Mouse (Mus musculus) lung, embryonic 14.5 days (tissue): ENCODE measurements around the gene Mier2. TPM values are rescaled to one million over a fixed set of nuclear protein-coding genes. Genes with fewer than 3 reads are reported as not detected.

Experiments
- ATAC-seq: fragments of 200-750 bp; cut with Nextera tagmentation; 2 replicates; pipeline ENCODE4 v1.8.0; 2017; ENCODE audit warnings: mild to moderate bottlenecking, moderate TSS enrichment, moderate library complexity; ENCODE audit not compliant: insufficient read depth
- DNase-seq: peaks from one replicate; pipeline ENCODE4 v3.0.0-alpha.2; 2015
- H3K27ac ChIP-seq: fragments of 300-500 bp; sonication (generic); 2 replicates; pipeline ENCODE4 v1.5.1; 2014; ENCODE audit warnings: low read depth, mild to moderate bottlenecking, moderate library complexity
- H3K27me3 ChIP-seq: fragments of 300-500 bp; sonication (generic); 2 replicates; pipeline ENCODE4 v1.6.1; 2014; ENCODE audit warnings: low read length, control low read depth; ENCODE audit not compliant: insufficient read depth
- H3K36me3 ChIP-seq: fragments of 300-500 bp; sonication (generic); 2 replicates; pipeline ENCODE4 v1.6.1; 2014; ENCODE audit warnings: control low read depth; ENCODE audit not compliant: insufficient read depth
- H3K4me1 ChIP-seq: fragments of 300-500 bp; sonication (generic); 2 replicates; pipeline ENCODE4 v1.6.1; 2014; ENCODE audit warnings: antibody characterized with exemption, control low read depth; ENCODE audit not compliant: insufficient read depth
- H3K4me2 ChIP-seq: fragments of 300-500 bp; sonication (generic); 2 replicates; pipeline ENCODE4 v1.6.1; 2014; ENCODE audit warnings: mild to moderate bottlenecking
- H3K4me3 ChIP-seq: fragments of 300-500 bp; sonication (generic); 2 replicates; pipeline ENCODE4 v1.5.1; 2014; ENCODE audit warnings: low read depth, low read length
- H3K9ac ChIP-seq: fragments of 300-500 bp; sonication (generic); 2 replicates; pipeline ENCODE4 v1.6.1; 2014
- H3K9me3 ChIP-seq: fragments of 300-500 bp; sonication (generic); 2 replicates; pipeline ENCODE4 v1.6.1; 2016; ENCODE audit warnings: low read depth, low read length, control low read depth
- CTCF ChIP-seq: IDR thresholded peaks from 2 replicates; pipeline ENCODE4 v1.5.1; 2016; ENCODE audit warnings: antibody characterized with exemption, low read depth
- WGBS: fragments of 180-500 bp; shearing (Covaris S2); extraction: QIAGEN DNeasy Blood & Tissue Kit; methylation state at CpG from one replicate; pipeline ENCODE4 v1.1.7; 2014; 5-methylcytosine and 5-hydroxymethylcytosine counted together
- polyA plus RNA-seq: library from polyadenylated mRNA; unstranded; fragments of >200 nt; fragmentation: Nextera tagmentation; extraction: Ambion mirVana; gene quantifications from 2 replicates; pipeline ENCODE4 v1.2.1, GENCODE M21; 2014

The Mier2 gene
- polyA plus RNA-seq, 1 experiment from 2014 or later = 55.3 TPM

DNA sequence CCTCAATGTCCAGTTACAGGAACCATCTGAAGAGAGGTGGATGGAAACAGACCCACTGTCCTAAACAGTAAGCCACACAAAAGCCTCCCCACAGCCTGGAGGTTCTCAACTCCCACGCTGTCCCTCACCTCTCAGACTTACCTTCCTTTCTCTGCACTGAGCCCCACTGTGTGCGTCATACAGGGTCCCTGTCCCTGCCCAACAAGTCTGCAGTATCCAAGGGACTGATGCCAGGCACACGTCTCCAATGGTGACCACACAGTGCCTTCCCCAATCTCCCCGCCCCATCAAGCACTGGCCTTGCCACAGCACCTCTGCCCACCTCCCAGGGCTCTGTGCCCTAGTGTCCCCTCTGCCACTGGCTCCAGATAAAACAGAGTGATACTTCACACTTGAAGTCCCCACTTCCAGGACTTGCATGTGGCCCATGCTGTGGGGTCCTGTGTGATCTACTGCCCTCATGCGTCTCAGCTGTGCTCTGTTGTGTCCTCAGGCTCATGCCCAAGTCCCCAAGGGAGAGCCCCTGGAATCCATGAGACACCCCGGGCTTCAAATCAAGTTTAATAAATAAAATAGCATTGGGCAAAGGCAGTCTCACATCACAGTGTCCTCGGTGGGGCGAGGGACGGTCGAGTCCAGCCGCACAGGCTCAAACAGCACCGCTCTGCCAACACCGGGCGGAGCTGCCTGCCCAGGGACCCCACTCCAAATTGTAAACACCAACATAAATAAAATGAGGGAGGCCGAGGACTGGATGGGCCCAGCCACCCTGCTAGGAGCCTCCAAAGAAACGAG lies 15.1 kb downstream of the Mier2 start:
- TF ChIP-seq CTCF = no peak
- no peaks in the 10 kb centered on the region for H3K9me3 ChIP-seq
- no peak overlapping the region for H3K27ac ChIP-seq
- H3K36me3 ChIP-seq = peaks cover 75% of the 10 kb centered on the region
- WGBS = 91% methylated on average over 16 of the region's 16 CpGs
- H3K27me3 ChIP-seq = no peaks in the 10 kb centered on the region
- H3K4me3 ChIP-seq = no peak overlapping the region
- H3K4me1 ChIP-seq = no peaks in the 10 kb centered on the region
- no peak for ATAC-seq
- H3K4me2 ChIP-seq = no peak overlapping the region
- no peak for DNase-seq
- no peak overlapping the region for H3K9ac ChIP-seq

DNA sequence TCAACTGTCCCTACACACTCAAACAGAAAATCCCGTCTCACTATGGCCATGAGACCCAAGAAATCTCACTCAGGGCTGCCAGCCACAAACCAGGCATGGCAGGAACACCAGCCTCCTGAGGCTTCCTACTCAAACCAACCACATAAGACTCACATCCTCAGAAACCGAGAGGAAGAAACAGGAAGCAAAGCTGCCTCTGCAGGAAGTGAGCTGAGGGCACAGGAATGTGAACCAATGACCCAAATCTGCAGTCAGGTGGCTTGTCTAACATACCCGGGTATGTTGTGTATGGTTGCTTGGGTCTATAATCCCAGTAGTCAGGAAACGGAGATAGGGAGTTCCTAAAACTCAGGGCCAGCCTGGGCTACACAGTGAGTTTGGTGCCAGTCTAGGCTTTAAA lies 16.1 kb downstream of the Mier2 start:
- Histone ChIP-seq H3K27me3 (no peaks in the 10 kb centered on the region), H3K9me3 (no peaks in the 10 kb centered on the region), H3K4me1 (no peaks in the 10 kb centered on the region), H3K27ac (no peak overlapping the region), H3K9ac (no peak overlapping the region), H3K4me3 (no peak overlapping the region), H3K4me2 (no peak overlapping the region), H3K36me3 (peaks cover 65% of the 10 kb centered on the region)
- no peak for TF ChIP-seq CTCF
- 55% methylated on average over 4 of the region's 4 CpGs for WGBS
- DNase-seq (peak; percentile 44), ATAC-seq (no peak)

DNA sequence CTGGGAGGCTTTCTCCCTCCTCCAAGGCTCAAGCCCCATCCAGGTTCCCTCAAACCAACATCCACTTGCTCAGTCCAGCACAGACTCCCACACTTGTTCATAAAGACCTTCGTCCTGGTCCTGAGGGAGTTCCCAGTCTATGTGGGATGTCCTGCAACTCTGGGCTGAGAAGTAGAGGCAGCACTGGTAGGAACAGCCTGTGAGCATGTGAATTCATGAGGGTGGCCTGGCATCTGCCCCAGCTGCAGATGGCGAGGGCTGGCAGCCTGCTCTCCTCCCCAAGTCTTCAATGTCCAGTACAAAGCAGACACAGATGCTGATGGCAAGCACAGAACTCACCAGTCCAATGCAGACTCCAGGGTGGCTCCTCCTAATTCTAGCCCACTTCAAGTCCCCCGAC lies 16.7 kb downstream of the Mier2 start:
- H3K27ac ChIP-seq = no peak overlapping the region
- DNase-seq = no peak
- no peaks in the 10 kb centered on the region for H3K4me1 ChIP-seq
- no peak for TF ChIP-seq CTCF
- WGBS = 90% methylated on average over 3 of the region's 3 CpGs
- H3K36me3 ChIP-seq = peaks cover 60% of the 10 kb centered on the region
- no peaks in the 10 kb centered on the region for H3K27me3 ChIP-seq
- no peak for ATAC-seq
- H3K4me2 ChIP-seq = no peak overlapping the region
- no peak overlapping the region for H3K9ac ChIP-seq
- no peak overlapping the region for H3K4me3 ChIP-seq
- H3K9me3 ChIP-seq = no peaks in the 10 kb centered on the region

DNA sequence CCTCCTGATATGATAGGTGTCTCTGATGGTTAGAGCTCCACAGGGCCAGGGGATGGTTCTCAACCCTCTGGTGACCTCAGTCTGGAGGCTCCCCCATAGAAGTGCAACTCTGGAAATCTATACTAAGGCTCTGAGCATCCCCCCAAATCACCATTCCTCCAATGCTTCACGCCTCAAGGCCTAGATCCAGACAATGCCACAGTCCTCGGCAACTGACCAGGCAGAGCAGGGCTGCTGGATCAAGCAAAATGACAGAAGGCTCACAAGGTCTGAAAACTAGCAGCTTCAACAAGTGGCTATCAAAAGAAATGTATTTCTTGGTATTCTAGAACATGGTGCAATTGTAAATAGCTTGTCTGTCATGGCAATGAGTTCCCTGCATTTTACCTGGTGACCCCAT lies 17.2 kb downstream of the Mier2 start:
- Histone ChIP-seq H3K27ac (no peak overlapping the region), H3K4me3 (no peak overlapping the region), H3K4me2 (no peak overlapping the region), H3K4me1 (no peaks in the 10 kb centered on the region), H3K9ac (no peak overlapping the region), H3K27me3 (no peaks in the 10 kb centered on the region), H3K36me3 (peaks cover 54% of the 10 kb centered on the region), H3K9me3 (no peaks in the 10 kb centered on the region)
- DNase-seq (no peak), ATAC-seq (no peak)
- WGBS = 88% methylated on average over 2 of the region's 2 CpGs
- no peak for TF ChIP-seq CTCF

DNA sequence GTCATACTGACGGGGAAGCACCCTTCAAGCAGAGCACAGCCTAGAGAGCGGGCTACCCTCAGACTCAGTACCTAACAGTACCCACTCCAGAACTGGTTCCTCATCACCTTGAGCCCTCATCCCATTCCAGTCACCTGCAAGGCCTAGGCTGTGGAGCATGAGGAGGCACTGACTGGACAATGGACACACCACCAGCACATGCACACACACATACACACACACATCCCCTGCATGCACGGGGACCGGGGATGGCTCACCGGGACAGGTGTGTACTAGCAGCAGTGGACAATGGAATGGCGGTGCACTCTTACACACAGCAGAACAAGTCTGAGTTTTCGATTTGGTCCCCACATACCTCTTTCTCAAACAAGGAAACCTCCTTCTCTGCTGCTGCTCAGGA lies 17.7 kb downstream of the Mier2 start:
- no peaks in the 10 kb centered on the region for H3K27me3 ChIP-seq
- H3K4me3 ChIP-seq = no peak overlapping the region
- no peaks in the 10 kb centered on the region for H3K4me1 ChIP-seq
- TF ChIP-seq CTCF = no peak
- ATAC-seq (no peak), DNase-seq (no peak)
- no peaks in the 10 kb centered on the region for H3K9me3 ChIP-seq
- H3K9ac ChIP-seq = no peak overlapping the region
- H3K4me2 ChIP-seq = no peak overlapping the region
- WGBS = 91% methylated on average over 7 of the region's 7 CpGs
- H3K27ac ChIP-seq = no peak overlapping the region
- H3K36me3 ChIP-seq = peaks cover 49% of the 10 kb centered on the region

DNA sequence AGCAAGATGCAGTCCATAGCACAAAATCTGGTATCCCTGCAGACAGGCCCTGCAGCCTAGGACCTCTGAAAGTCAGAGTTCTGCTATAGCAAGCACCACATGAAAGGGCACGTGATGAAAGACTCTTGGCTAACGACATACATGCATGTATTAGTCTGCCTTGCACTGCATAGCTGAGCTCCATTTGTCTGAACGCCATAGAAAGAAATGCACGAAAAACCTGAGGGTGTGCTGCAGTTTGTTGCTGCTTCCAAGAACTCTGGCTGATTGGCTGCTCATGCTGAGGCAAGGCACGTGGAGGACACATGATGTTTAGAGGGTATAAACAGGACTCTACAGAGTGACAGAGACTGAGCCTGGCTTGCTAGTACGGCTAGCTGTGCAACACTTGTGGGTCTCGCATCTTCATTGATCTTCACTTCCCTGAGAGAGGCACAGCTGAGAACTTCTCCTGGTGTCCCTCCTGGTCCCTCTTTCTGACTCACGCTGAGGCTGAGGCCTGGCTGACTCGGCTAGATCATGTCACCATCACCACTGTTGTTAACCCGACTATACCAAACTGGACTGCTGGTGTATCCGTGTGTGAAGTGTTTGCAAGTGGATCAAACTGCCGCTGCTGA lies 18.4 kb downstream of the Mier2 start:
- ATAC-seq (no peak), DNase-seq (no peak)
- no peak overlapping the region for H3K27ac ChIP-seq
- no peaks in the 10 kb centered on the region for H3K4me1 ChIP-seq
- H3K9ac ChIP-seq = no peak overlapping the region
- H3K4me2 ChIP-seq = no peak overlapping the region
- TF ChIP-seq CTCF = no peak
- H3K36me3 ChIP-seq = peaks cover 42% of the 10 kb centered on the region
- no peaks in the 10 kb centered on the region for H3K27me3 ChIP-seq
- H3K9me3 ChIP-seq = no peaks in the 10 kb centered on the region
- WGBS = 63% methylated on average over 12 of the region's 12 CpGs
- H3K4me3 ChIP-seq = no peak overlapping the region

DNA sequence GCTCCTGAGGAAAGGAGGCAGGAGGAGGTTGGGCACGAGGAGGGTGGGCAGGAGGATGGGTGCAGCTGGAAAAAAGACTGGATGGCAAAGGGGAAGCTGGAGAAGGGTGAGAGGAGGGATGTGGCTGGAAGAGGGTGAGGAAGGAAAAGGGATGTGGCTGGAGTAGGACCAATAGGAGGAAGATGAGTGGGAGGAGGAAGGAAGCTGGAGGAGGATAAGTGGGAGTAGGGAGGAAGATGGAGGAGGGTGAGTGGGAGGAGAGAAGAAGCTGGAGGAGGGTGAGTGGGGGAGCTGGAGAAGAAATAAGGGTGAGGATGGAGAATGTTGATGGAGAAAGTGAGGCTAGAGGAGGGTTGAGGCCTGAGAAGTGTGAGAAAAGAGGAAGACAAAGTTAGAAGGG lies 19.6 kb downstream of the Mier2 start:
- WGBS = 62% methylated on average over 1 of the region's 1 CpGs
- DNase-seq (no peak), ATAC-seq (no peak)
- H3K4me1 ChIP-seq = no peaks in the 10 kb centered on the region
- no peak overlapping the region for H3K4me3 ChIP-seq
- H3K27me3 ChIP-seq = no peaks in the 10 kb centered on the region
- peaks cover 31% of the 10 kb centered on the region for H3K36me3 ChIP-seq
- no peak overlapping the region for H3K4me2 ChIP-seq
- no peak overlapping the region for H3K27ac ChIP-seq
- no peak overlapping the region for H3K9ac ChIP-seq
- TF ChIP-seq CTCF = no peak
- no peaks in the 10 kb centered on the region for H3K9me3 ChIP-seq
